Comparison of ENCODE assay signal across 18 mouse cellular contexts in genomic region chr7:25702350-25702749, GRCm38 (mm10). TPM values are rescaled to one million over a fixed set of nuclear protein-coding genes. Genes with fewer than 3 reads are reported as not detected.
DNase-seq lines count a peak whose midpoint lies in the region; ATAC-seq and TF ChIP-seq lines count a peak whose summit lies in the region.
"Had no signal": no experiment of that assay in that cellular context is flagged by ENCODE, and none has a peak within 500 bp of the region (broad histone marks: within the 10 kb centered on the region; RNA-seq: fewer than 3 reads in every experiment).

No protein-coding gene starts in this region.

- no peaks in the 10 kb centered on the region for H3K27me3 ChIP-seq in kidney, postnatal 0 days (ENCODE audit: insufficient read depth, low read length)
- peaks cover 13% of the 10 kb centered on the region for H3K27me3 ChIP-seq in kidney, embryonic 15.5 days

- H3K27ac ChIP-seq in kidney, postnatal 0 days = no peak overlapping the region
- H3K27ac ChIP-seq in kidney, embryonic 15.5 days = no peak overlapping the region
- H3K27ac ChIP-seq: hindbrain, embryonic 12.5 days had no signal

- peaks cover 10% of the 10 kb centered on the region; the same call in 1 of the 2 replicates for H3K4me1 ChIP-seq in kidney, postnatal 0 days (replicated peaks; ENCODE audit: insufficient read depth, low read length)
- H3K4me1 ChIP-seq in kidney, embryonic 15.5 days = peaks cover 40% of the 10 kb centered on the region

- 98% methylated on average over 2 of the region's 2 CpGs for WGBS in kidney, postnatal 0 days
- WGBS in kidney, embryonic 15.5 days = 97% methylated on average over 2 of the region's 2 CpGs

- TF ChIP-seq CTCF in kidney, postnatal 0 days (IDR thresholded peaks at IDR 0.05; ENCODE audit: low read depth) = peak; percentile 44; the same call in 1 of the 2 replicates

- no peak overlapping the region for H3K4me2 ChIP-seq in kidney, postnatal 0 days (ENCODE audit: low read length)
- H3K4me2 ChIP-seq in kidney, embryonic 15.5 days = no peak overlapping the region
- H3K4me2 ChIP-seq: hindbrain, embryonic 12.5 days had no signal

- no peak for ATAC-seq in kidney, postnatal 0 days (replicated peaks; ENCODE audit: low FRiP score, low read depth)
- ATAC-seq in kidney, embryonic 15.5 days (replicated peaks; ENCODE audit: low FRiP score) = no peak
- ATAC-seq: forebrain, embryonic 14.5 days had no signal

- DNase-seq in kidney, postnatal 0 days (ENCODE audit: low spot score) = no peak
- DNase-seq in thymus, postnatal 4 days = peak; percentile 37
- no peak for DNase-seq in thymus, postnatal 25 days
- peak; percentile 32 for DNase-seq in NIH3T3 (ENCODE audit: low read depth)
- no peak for DNase-seq in embryo, embryonic 10.5 days (ENCODE audit: low spot score)
- DNase-seq in testis, postnatal 10 days (ENCODE audit: low spot score) = no peak
- DNase-seq: adrenal gland, adult 8-10 months; cerebellum, adult 11-12 months; cerebellum, postnatal 25 days; heart, postnatal 10 days; kidney, adult 11 months; kidney, postnatal 25 days; layer of hippocampus, adult 9-11 months; lung, adult 2 months; midbrain, embryonic 14.5 days had no signal

- no peak overlapping the region for H3K4me3 ChIP-seq in kidney, postnatal 0 days (replicated peaks; ENCODE audit: low read depth, low read length)
- H3K4me3 ChIP-seq in kidney, embryonic 15.5 days (replicated peaks) = no peak overlapping the region
- H3K4me3 ChIP-seq: hindbrain, embryonic 12.5 days had no signal

- H3K9me3 ChIP-seq in kidney, postnatal 0 days (replicated peaks; ENCODE audit: low read length) = no peaks in the 10 kb centered on the region
- H3K9me3 ChIP-seq in kidney, embryonic 15.5 days (replicated peaks) = peaks cover 2% of the 10 kb centered on the region; the same call in 1 of the 2 replicates

- H3K36me3 ChIP-seq in kidney, postnatal 0 days (ENCODE audit: insufficient read depth, low read length) = 0 out of 2 replicates have a peak, but pooled peaks cover 4% of the 10 kb centered on the region
- H3K36me3 ChIP-seq in kidney, embryonic 15.5 days = peaks cover 23% of the 10 kb centered on the region
- H3K36me3 ChIP-seq: hindbrain, embryonic 12.5 days had no signal

- no peak overlapping the region for H3K9ac ChIP-seq in kidney, postnatal 0 days (ENCODE audit: low read depth, low read length)
- H3K9ac ChIP-seq in kidney, embryonic 15.5 days = no peak overlapping the region
- H3K9ac ChIP-seq: hindbrain, embryonic 12.5 days had no signal

RNA-seq across cellular contexts. Expression of gene Tgfb1, which starts 15.5 kb away (rescaled TPM):
- 3.2 and 3.6 TPM in 2 replicates for polyA plus RNA-seq in kidney, postnatal 0 days (2015; fragmentation: Nextera tagmentation; extraction: Ambion mirVana)
- 3.0 and 3.1 TPM in 2 replicates for polyA plus RNA-seq in kidney, embryonic 15.5 days (2015; fragmentation: Nextera tagmentation; extraction: Ambion mirVana)

RNA-seq across cellular contexts. Expression of gene Ccdc97, which starts 16.5 kb away (rescaled TPM):
- 18.8 and 19.4 TPM in 2 replicates for polyA plus RNA-seq in kidney, postnatal 0 days (2015; fragmentation: Nextera tagmentation; extraction: Ambion mirVana)
- 22.2 and 26.2 TPM in 2 replicates for polyA plus RNA-seq in kidney, embryonic 15.5 days (2015; fragmentation: Nextera tagmentation; extraction: Ambion mirVana)

RNA-seq across cellular contexts. Expression of gene B9d2, which starts 21.8 kb away (rescaled TPM):
- 31.4 and 32.3 TPM in 2 replicates for polyA plus RNA-seq in kidney, postnatal 0 days (2015; fragmentation: Nextera tagmentation; extraction: Ambion mirVana)
- polyA plus RNA-seq in kidney, embryonic 15.5 days (2015; fragmentation: Nextera tagmentation; extraction: Ambion mirVana) = 28.4 and 32.3 TPM in 2 replicates

RNA-seq across cellular contexts. Expression of gene Tmem91, which starts 27.4 kb away (rescaled TPM):
- polyA plus RNA-seq in kidney, postnatal 0 days (2015; fragmentation: Nextera tagmentation; extraction: Ambion mirVana) = 1.0 and 1.1 TPM in 2 replicates
- polyA plus RNA-seq in kidney, embryonic 15.5 days (2015; fragmentation: Nextera tagmentation; extraction: Ambion mirVana) = 2.4 and 2.8 TPM in 2 replicates

RNA-seq across cellular contexts. Expression of gene Exosc5, which starts 43.4 kb away (rescaled TPM):
- polyA plus RNA-seq in kidney, postnatal 0 days (2015; fragmentation: Nextera tagmentation; extraction: Ambion mirVana) = 76.8 and 78.6 TPM in 2 replicates
- 81.2 and 87.5 TPM in 2 replicates for polyA plus RNA-seq in kidney, embryonic 15.5 days (2015; fragmentation: Nextera tagmentation; extraction: Ambion mirVana)

Comparison
In these comparisons a context has a peak if more than half of its experiments do, and no peak if none do; other contexts are left out.
1. DNase-seq: peak in thymus, postnatal 4 days (single experiment) and NIH3T3 (single experiment); none in kidney, postnatal 0 days (single experiment), thymus, postnatal 25 days (single experiment), embryo, embryonic 10.5 days (single experiment) and testis, postnatal 10 days (single experiment).